Mouse (Mus musculus): Measurements from ENCODE around the gene Olfr1254. TPM values are rescaled to one million over a fixed set of nuclear protein-coding genes. Genes with fewer than 3 reads are reported as not detected.

Olfr1254 gene
- polyA plus RNA-seq (2015; fragmentation: Nextera tagmentation; extraction: Ambion mirVana): not detected in 2 replicates

DNA sequence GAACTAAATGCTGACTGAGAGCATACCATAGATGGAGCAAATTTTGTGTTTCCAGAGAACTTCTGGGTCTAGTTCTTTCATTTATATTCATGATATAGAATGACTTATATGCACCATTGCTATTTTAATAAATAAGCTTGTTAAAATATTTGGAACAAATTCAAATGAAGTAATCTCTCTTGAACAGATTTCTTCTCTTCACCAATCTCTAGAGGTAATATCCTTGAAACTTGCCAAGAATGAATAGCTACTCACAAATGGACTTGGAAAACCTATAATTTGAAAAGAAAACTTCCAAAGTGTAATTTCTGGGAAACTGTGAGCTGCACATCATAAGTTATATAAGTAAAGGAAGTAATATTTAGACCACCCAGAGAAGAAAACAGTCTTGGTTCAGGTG, at the start of gene Olfr1254:
Gene Olfr1254 (minus strand): TSS at position 101 of the 400 bp plus-strand sequence.
- no peak within 1 kb of the TSS for H3K9ac ChIP-seq
- H3K4me3 ChIP-seq (replicated peaks): no peak within 1 kb of the TSS
- no peaks in the 10 kb centered on the region for H3K27me3 ChIP-seq (replicated peaks)
- H3K27ac ChIP-seq: no peak within 1 kb of the TSS
- no peaks in the 10 kb centered on the region for H3K9me3 ChIP-seq
- no peak for ATAC-seq (ENCODE audit: insufficient read depth, low FRiP score, low read depth)
- no peaks in the 10 kb centered on the region for H3K4me1 ChIP-seq
- H3K4me2 ChIP-seq: no peak within 1 kb of the TSS
- no peaks in the 10 kb centered on the region for H3K36me3 ChIP-seq

DNA sequence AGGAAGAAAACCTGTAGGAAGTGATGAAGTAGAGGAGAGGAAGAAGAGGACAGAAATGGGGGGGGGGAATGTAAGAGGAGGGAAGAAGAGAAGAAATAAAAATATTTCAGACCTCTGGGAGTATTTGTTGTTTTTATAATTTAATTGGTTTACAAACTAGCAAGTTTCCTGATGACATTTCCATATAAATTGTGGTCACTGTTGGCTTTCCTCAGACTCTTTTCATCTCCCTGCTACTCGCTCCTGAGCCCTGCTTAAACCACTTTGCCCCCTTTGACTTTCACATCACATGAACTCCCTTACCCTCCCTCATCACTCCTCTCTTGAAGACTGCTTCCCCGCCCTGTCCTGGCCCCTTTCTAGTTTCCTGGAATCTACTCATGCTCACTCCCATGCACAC, 48.0 kb upstream of the Olfr1254 start, which contains the start of gene Olfr1256:
Gene Olfr1256 (minus strand): TSS at position 101 of the 400 bp plus-strand sequence.
- WGBS: 47% methylated on average over 2 of the region's 2 CpGs
- Histone ChIP-seq H3K27me3 (replicated peaks) (no peaks in the 10 kb centered on the region), H3K9ac (no peak within 1 kb of the TSS), H3K4me1 (no peaks in the 10 kb centered on the region), H3K4me2 (no peak within 1 kb of the TSS), H3K36me3 (no peaks in the 10 kb centered on the region), H3K4me3 (replicated peaks) (no peak within 1 kb of the TSS), H3K27ac (no peak within 1 kb of the TSS), H3K9me3 (no peaks in the 10 kb centered on the region)
- no peak for ATAC-seq (ENCODE audit: insufficient read depth, low FRiP score, low read depth)

DNA sequence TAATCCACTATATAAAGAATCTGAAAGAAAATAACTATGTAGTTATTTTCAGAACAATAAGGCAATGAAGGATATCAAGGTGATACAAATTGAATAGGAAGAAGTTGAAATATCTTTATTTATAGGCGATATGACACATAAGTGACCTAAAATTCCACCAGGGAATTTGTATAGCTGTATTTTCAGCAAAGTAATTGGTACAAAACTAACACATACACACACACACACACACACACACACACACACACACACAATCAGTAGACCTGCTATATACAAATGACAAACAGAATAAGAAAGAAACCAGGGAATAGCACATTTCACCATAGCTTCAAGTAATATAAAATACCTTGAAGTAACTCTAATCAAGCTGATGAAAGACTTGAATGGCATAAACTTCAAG, 26.8 kb upstream of the Olfr1254 start:
- no peak overlapping the region for H3K4me2 ChIP-seq
- H3K36me3 ChIP-seq: no peaks in the 10 kb centered on the region
- H3K4me3 ChIP-seq (replicated peaks): no peak overlapping the region
- H3K27me3 ChIP-seq (replicated peaks): no peaks in the 10 kb centered on the region
- no peak overlapping the region for H3K27ac ChIP-seq
- no peak overlapping the region for H3K9ac ChIP-seq
- WGBS: 67% methylated on average over 1 of the region's 1 CpGs
- H3K4me1 ChIP-seq: no peaks in the 10 kb centered on the region
- ATAC-seq (ENCODE audit: insufficient read depth, low FRiP score, low read depth): no peak
- no peaks in the 10 kb centered on the region for H3K9me3 ChIP-seq

DNA sequence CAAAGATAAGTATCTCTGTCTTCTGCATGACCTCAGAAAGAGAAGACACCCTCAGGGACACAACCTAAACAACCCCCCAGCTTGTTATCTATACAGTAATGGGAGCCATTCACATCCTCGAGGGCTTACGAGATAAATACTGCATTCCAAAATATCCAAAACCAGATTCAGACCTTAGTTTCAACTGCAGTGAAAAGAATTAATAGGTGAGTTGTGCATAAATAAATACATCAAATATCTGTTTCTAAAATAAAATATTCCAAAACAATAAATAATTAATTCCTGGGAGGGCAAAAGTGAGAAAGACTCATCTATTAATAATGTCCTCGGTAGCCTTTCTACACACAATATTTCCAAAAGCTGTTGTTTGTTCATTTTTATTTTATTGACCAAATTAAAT, 18.3 kb upstream of the Olfr1254 start, which contains the start of gene Olfr1255:
Gene Olfr1255 (plus strand): TSS at position 301 of the 400 bp plus-strand sequence.
- Histone ChIP-seq H3K4me1 (no peaks in the 10 kb centered on the region), H3K4me3 (replicated peaks) (no peak within 1 kb of the TSS), H3K27ac (no peak within 1 kb of the TSS), H3K9me3 (no peaks in the 10 kb centered on the region), H3K9ac (no peak within 1 kb of the TSS), H3K4me2 (no peak within 1 kb of the TSS), H3K36me3 (no peaks in the 10 kb centered on the region), H3K27me3 (replicated peaks) (no peaks in the 10 kb centered on the region)
- WGBS: 79% methylated on average over 3 of the region's 3 CpGs
- no peak for ATAC-seq (ENCODE audit: insufficient read depth, low FRiP score, low read depth)

DNA sequence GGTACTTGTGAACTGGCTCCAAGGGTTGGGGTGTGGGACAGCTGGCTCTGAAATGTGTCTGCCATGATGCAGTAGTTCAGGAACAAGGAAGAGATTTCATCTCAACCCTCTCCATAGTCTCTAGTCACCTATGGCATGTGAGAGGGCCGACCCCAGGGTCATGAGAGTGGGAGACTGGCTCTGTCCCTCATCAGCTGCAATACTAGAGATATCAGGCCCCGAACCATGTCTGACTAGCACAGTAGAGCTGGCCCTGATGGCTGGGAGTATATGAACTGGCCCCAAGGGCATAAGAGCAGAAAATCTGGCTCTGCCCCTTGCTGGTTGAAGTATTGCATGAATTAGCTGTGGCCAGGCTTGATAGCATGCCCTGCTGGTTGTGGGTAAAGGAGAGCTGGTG, 17.3 kb upstream of the Olfr1254 start:
- 75% methylated on average over 2 of the region's 2 CpGs for WGBS
- no peaks in the 10 kb centered on the region for H3K27me3 ChIP-seq (replicated peaks)
- ATAC-seq (ENCODE audit: insufficient read depth, low FRiP score, low read depth): no peak
- H3K36me3 ChIP-seq: no peaks in the 10 kb centered on the region
- no peak overlapping the region for H3K27ac ChIP-seq
- no peaks in the 10 kb centered on the region for H3K9me3 ChIP-seq
- no peak overlapping the region for H3K4me2 ChIP-seq
- H3K9ac ChIP-seq: no peak overlapping the region
- no peak overlapping the region for H3K4me3 ChIP-seq (replicated peaks)
- no peaks in the 10 kb centered on the region for H3K4me1 ChIP-seq

DNA sequence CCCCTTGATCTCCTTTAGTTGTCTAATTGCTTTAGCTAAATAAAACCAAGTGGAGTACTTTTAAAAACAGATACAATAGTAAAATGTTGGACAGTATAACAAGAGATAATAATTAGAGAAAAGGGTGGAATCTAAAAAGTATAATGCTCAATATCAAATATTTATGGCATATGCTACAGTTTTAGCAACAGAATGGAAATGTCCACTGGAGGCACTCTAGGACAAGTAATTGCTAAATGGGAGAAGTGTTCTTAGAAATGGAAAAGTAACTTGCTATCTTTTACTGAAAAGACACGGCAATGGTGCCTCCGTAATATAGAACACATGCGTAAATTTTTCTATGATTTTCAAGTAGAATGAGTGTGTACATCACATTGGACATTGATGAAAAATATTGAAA, 6.2 kb upstream of the Olfr1254 start:
- no peak overlapping the region for H3K27ac ChIP-seq
- no peaks in the 10 kb centered on the region for H3K4me1 ChIP-seq
- no peak for ATAC-seq (ENCODE audit: insufficient read depth, low FRiP score, low read depth)
- H3K27me3 ChIP-seq (replicated peaks): no peaks in the 10 kb centered on the region
- H3K4me3 ChIP-seq (replicated peaks): no peak overlapping the region
- H3K4me2 ChIP-seq: no peak overlapping the region
- no peaks in the 10 kb centered on the region for H3K36me3 ChIP-seq
- H3K9me3 ChIP-seq: no peaks in the 10 kb centered on the region
- no peak overlapping the region for H3K9ac ChIP-seq
- WGBS: 94% methylated on average over 3 of the region's 3 CpGs

DNA sequence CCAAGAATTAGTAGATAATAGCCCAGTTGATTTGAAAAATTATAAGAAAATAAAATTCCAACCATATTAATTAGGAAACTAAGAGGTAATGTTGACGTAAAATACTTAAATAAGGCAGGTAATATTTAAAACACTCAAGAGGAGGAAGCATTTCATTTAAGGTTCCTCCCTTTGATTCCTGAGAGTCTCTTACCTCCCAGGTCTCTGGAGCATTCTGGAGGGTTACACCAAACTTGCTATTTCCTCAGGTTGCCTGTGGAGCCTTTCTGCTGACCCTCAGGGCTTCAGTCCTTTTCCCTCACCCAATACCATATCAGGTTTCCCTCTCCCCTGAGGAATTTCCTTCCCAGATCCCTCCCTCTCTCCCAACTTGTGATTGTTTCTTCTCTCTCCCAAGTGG, 36.4 kb downstream of the Olfr1254 start, which contains the start of gene Olfr1253:
Gene Olfr1253 (minus strand): TSS at position 101 of the 400 bp plus-strand sequence.
- 78% methylated on average over 1 of the region's 1 CpGs for WGBS
- Histone ChIP-seq H3K9me3 (no peaks in the 10 kb centered on the region), H3K27ac (no peak within 1 kb of the TSS), H3K36me3 (no peaks in the 10 kb centered on the region), H3K9ac (no peak within 1 kb of the TSS), H3K4me2 (no peak within 1 kb of the TSS), H3K27me3 (replicated peaks) (no peaks in the 10 kb centered on the region), H3K4me1 (no peaks in the 10 kb centered on the region), H3K4me3 (replicated peaks) (no peak within 1 kb of the TSS)
- no peak for ATAC-seq (ENCODE audit: insufficient read depth, low FRiP score, low read depth)

Other genes with a start within 250 kb of the Olfr1254 start
- not detected in 2 replicates for gene Olfr1245, start 215.2 kb downstream of the Olfr1254 start, polyA plus RNA-seq (2015; fragmentation: Nextera tagmentation; extraction: Ambion mirVana)
- gene Olfr1246, start 200.5 kb downstream of the Olfr1254 start, polyA plus RNA-seq (2015; fragmentation: Nextera tagmentation; extraction: Ambion mirVana): not detected in 2 replicates
- 0.03 TPM in 1 of 2 replicates, not detected in the other for gene Olfr1247, start 179.5 kb downstream of the Olfr1254 start, polyA plus RNA-seq (2015; fragmentation: Nextera tagmentation; extraction: Ambion mirVana)
- gene Olfr1248, start 175.4 kb downstream of the Olfr1254 start, polyA plus RNA-seq (2015; fragmentation: Nextera tagmentation; extraction: Ambion mirVana): not detected in 2 replicates
- not detected in 2 replicates for gene Olfr1249, start 158.6 kb downstream of the Olfr1254 start, polyA plus RNA-seq (2015; fragmentation: Nextera tagmentation; extraction: Ambion mirVana)
- not detected in 2 replicates for gene Olfr1250, start 132.2 kb downstream of the Olfr1254 start, polyA plus RNA-seq (2015; fragmentation: Nextera tagmentation; extraction: Ambion mirVana)
- gene Olfr1251, start 121.7 kb downstream of the Olfr1254 start, polyA plus RNA-seq (2015; fragmentation: Nextera tagmentation; extraction: Ambion mirVana): not detected in 2 replicates
- gene Olfr1252, start 68.6 kb downstream of the Olfr1254 start, polyA plus RNA-seq (2015; fragmentation: Nextera tagmentation; extraction: Ambion mirVana): not detected in 2 replicates
- not detected in 2 replicates for gene Olfr1253, start 36.5 kb downstream of the Olfr1254 start, polyA plus RNA-seq (2015; fragmentation: Nextera tagmentation; extraction: Ambion mirVana)
- not detected in 2 replicates for gene Olfr1255, start 18.4 kb upstream of the Olfr1254 start, polyA plus RNA-seq (2015; fragmentation: Nextera tagmentation; extraction: Ambion mirVana)
- not detected in 2 replicates for gene Olfr1256, start 47.9 kb upstream of the Olfr1254 start, polyA plus RNA-seq (2015; fragmentation: Nextera tagmentation; extraction: Ambion mirVana)
- not detected in 2 replicates for gene Olfr48, start 54.6 kb upstream of the Olfr1254 start, polyA plus RNA-seq (2015; fragmentation: Nextera tagmentation; extraction: Ambion mirVana)
- gene Olfr1257, start 84.8 kb upstream of the Olfr1254 start, polyA plus RNA-seq (2015; fragmentation: Nextera tagmentation; extraction: Ambion mirVana): not detected in 2 replicates
- gene Olfr1258, start 133.7 kb upstream of the Olfr1254 start, polyA plus RNA-seq (2015; fragmentation: Nextera tagmentation; extraction: Ambion mirVana): not detected in 2 replicates
- not detected in 2 replicates for gene Olfr1259, start 155.0 kb upstream of the Olfr1254 start, polyA plus RNA-seq (2015; fragmentation: Nextera tagmentation; extraction: Ambion mirVana)
- not detected in 2 replicates for gene Olfr1260, start 180.7 kb upstream of the Olfr1254 start, polyA plus RNA-seq (2015; fragmentation: Nextera tagmentation; extraction: Ambion mirVana)
- gene Olfr1261, start 197.6 kb upstream of the Olfr1254 start, polyA plus RNA-seq (2015; fragmentation: Nextera tagmentation; extraction: Ambion mirVana): not detected in 2 replicates
- not detected in 2 replicates for gene Olfr1262, start 206.5 kb upstream of the Olfr1254 start, polyA plus RNA-seq (2015; fragmentation: Nextera tagmentation; extraction: Ambion mirVana)
- not detected in 2 replicates for gene Olfr1263, start 218.5 kb upstream of the Olfr1254 start, polyA plus RNA-seq (2015; fragmentation: Nextera tagmentation; extraction: Ambion mirVana)
- not detected in 2 replicates for gene Olfr1264, start 232.0 kb upstream of the Olfr1254 start, polyA plus RNA-seq (2015; fragmentation: Nextera tagmentation; extraction: Ambion mirVana)
- gene Olfr1265, start 241.7 kb upstream of the Olfr1254 start, polyA plus RNA-seq (2015; fragmentation: Nextera tagmentation; extraction: Ambion mirVana): not detected in 2 replicates

All from stomach, embryonic 15.5 days (tissue).